Mouse (Mus musculus): Measurements from ENCODE around the gene Mcl1.

DNA sequence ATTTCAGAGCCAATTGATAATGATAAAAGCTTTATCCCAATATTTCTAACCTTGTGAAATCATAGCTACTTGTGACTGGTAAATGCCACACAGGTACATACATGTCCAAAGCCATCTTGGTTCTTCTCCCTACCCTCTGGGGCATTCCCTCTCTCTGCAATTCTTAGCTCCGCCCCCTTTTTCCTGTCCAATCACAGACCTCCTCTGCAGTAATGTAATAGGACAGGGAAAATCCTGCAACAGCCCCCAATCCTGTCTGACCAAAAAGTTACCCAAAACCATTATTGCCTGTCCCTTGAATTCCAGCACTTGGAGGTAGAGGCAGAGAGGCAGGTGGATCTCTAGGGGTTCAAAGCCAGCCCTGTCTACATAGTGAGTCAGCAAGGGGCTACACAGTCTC is 37.3 kb upstream of the Mcl1 start:
- no peak for TF ChIP-seq GATA1 (IDR thresholded peaks at IDR 0.05; ENCODE audit: low read length)
- TF ChIP-seq TAL1 (IDR thresholded peaks at IDR 0.05; ENCODE audit: low read length), result no peak
